Mouse (Mus musculus) kidney, postnatal 4 days (tissue): Measurements from ENCODE around the gene Hist1h2bh.
"Not testable (repeated sequence)": the region's sequence is repeated elsewhere in the genome, so short reads cannot be mapped to it uniquely, and the experiment has no call there.

Source experiments
- DNase-seq, 2 experiments: peaks; one replicate each; pipeline ENCODE4 v3.0.0; 2021; ENCODE audit warnings: mixed read lengths in 2 of 2

Hist1h2bh gene

GRCm38 (mm10) chr13:23573898-23574524 lies 30.8 kb upstream of the Hist1h2bh start, which contains the start of the genes Hist1h2bf and Hist1h2ad:
TSS of gene Hist1h2bf (minus strand) at chr13:23574196.
TSS of gene Hist1h2ad (plus strand) at chr13:23574381.
- peak; percentile 88 to 94 for DNase-seq

GRCm38 (mm10) chr13:23573034-23573897 lies 30.1 kb upstream of the Hist1h2bh start:
- peak in 1 of 2 experiments; percentile 18 for DNase-seq

- DNase-seq: no peak
These were observed 29.2 kb upstream of the Hist1h2bh start for GRCm38 (mm10) chr13:23572218-23573033.

GRCm38 (mm10) chr13:23571504-23572217 lies 28.5 kb upstream of the Hist1h2bh start:
- peak in 1 of 2 experiments; percentile 39 for DNase-seq

- DNase-seq: peak; percentile 64 to 79
These were observed 27.9 kb upstream of the Hist1h2bh start, which contains the start of the genes Hist1h2ae and Hist1h2bg for GRCm38 (mm10) chr13:23571022-23571503. TSS of gene Hist1h2ae (minus strand) at chr13:23571220. TSS of gene Hist1h2bg (plus strand) at chr13:23571396.

GRCm38 (mm10) chr13:23570261-23571021 lies 27.2 kb upstream of the Hist1h2bh start:
- DNase-seq: not testable (repeated sequence)

- no peak for DNase-seq
These were observed 21.3 kb upstream of the Hist1h2bh start for GRCm38 (mm10) chr13:23564482-23564881.

- peak; percentile 44 to 70 for DNase-seq
These were observed 19.7 kb upstream of the Hist1h2bh start for GRCm38 (mm10) chr13:23562699-23563462.

GRCm38 (mm10) chr13:23561883-23562659 lies 18.9 kb upstream of the Hist1h2bh start, which contains the start of gene Hist1h3e:
TSS of gene Hist1h3e (minus strand) at chr13:23562369.
- peak; percentile 93 to 96 for DNase-seq

GRCm38 (mm10) chr13:23561531-23561882 lies 18.3 kb upstream of the Hist1h2bh start:
- not testable (repeated sequence) for DNase-seq

- DNase-seq: not testable (repeated sequence)
These were observed 17.5 kb upstream of the Hist1h2bh start for GRCm38 (mm10) chr13:23560699-23561098.

- no peak for DNase-seq
These were observed 13.7 kb upstream of the Hist1h2bh start for GRCm38 (mm10) chr13:23556906-23557305.

- DNase-seq: peak; percentile 73 to 85
These were observed 12.7 kb upstream of the Hist1h2bh start for GRCm38 (mm10) chr13:23555839-23556416.

GRCm38 (mm10) chr13:23554925-23555838 lies 12.0 kb upstream of the Hist1h2bh start:
- DNase-seq: peak; percentile 78 to 89

- DNase-seq: no peak
These were observed 11.2 kb upstream of the Hist1h2bh start for GRCm38 (mm10) chr13:23554393-23554792.

GRCm38 (mm10) chr13:23552962-23553361 lies 9.8 kb upstream of the Hist1h2bh start, which contains the start of gene Hist1h1d:
TSS of gene Hist1h1d (plus strand) at chr13:23553262.
- DNase-seq: no peak
